Mouse (Mus musculus) lung, embryonic 15.5 days (tissue): ENCODE results near the gene Adamts7. TPM values are rescaled to one million over a fixed set of nuclear protein-coding genes. Genes with fewer than 3 reads are reported as not detected.

Experiments
- ATAC-seq: fragments of 200-750 bp; cut with Nextera tagmentation; 2 replicates; pipeline ENCODE4 v1.8.0; 2017; ENCODE audit warnings: moderate number of reproducible peaks, borderline replicate concordance; ENCODE audit not compliant: low FRiP score, low TSS enrichment; ENCODE audit errors: extremely low read depth
- H3K27ac ChIP-seq: fragments of 300-500 bp; sonication (generic); 2 replicates; pipeline ENCODE4 v1.5.1; 2015; ENCODE audit warnings: moderate library complexity, mild to moderate bottlenecking, inconsistent platforms
- H3K27me3 ChIP-seq: fragments of 300-500 bp; sonication (generic); 2 replicates; pipeline ENCODE4 v1.6.1; 2015; ENCODE audit warnings: inconsistent platforms
- H3K36me3 ChIP-seq: fragments of 300-500 bp; sonication (generic); 2 replicates; pipeline ENCODE4 v1.6.1; 2015; ENCODE audit warnings: inconsistent platforms
- H3K4me1 ChIP-seq: fragments of 300-500 bp; sonication (generic); 2 replicates; pipeline ENCODE4 v1.6.1; 2015; ENCODE audit warnings: inconsistent platforms
- H3K4me2 ChIP-seq: fragments of 300-500 bp; sonication (generic); 2 replicates; pipeline ENCODE4 v1.6.1; 2015; ENCODE audit warnings: inconsistent platforms, mild to moderate bottlenecking, moderate library complexity
- H3K4me3 ChIP-seq: fragments of 300-500 bp; sonication (generic); 2 replicates; pipeline ENCODE4 v1.5.1; 2015; ENCODE audit warnings: mild to moderate bottlenecking, inconsistent platforms
- H3K9ac ChIP-seq: fragments of 300-500 bp; sonication (generic); 2 replicates; pipeline ENCODE4 v1.6.1; 2015; ENCODE audit warnings: inconsistent platforms
- H3K9me3 ChIP-seq: fragments of 300-500 bp; sonication (generic); 2 replicates; pipeline ENCODE4 v1.6.1; 2016; ENCODE audit warnings: inconsistent platforms
- WGBS: fragments of 180-500 bp; shearing (Covaris S2); methylation state at CpG from one replicate; pipeline ENCODE4 v1.1.7; 2015; 5-methylcytosine and 5-hydroxymethylcytosine counted together
- polyA plus RNA-seq: library from polyadenylated mRNA; unstranded; fragments of >200 nt; fragmentation: Nextera tagmentation; extraction: Ambion mirVana; gene quantifications from 2 replicates; pipeline ENCODE4 v1.2.1, GENCODE M21; 2015

Gene Adamts7
- polyA plus RNA-seq, 1 experiment from 2014 or later: 20.9 TPM

DNA sequence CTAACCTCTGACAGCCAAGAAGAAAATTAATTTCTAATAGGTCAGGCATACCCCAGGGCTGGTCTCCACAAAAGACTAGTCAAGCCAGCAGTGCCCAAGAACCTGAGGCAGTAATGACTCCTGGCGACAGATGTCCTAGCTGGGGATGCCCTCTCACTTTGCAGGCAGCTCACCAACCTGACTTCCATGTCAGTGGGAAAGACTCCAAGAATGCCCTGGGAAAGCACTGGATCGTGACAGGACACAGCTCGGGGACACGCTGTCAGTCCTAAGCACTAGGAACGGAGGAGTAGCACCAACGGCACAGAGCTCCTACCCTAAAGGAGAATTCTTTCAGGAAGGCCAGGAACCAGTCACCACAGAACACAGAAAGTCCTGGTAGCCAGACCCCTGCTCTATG lies 79.4 kb downstream of the Adamts7 start:
- H3K27ac ChIP-seq: peak overlapping the region; percentile 8; the same call in 1 of the 2 replicates
- H3K4me1 ChIP-seq: peaks cover 12% of the 10 kb centered on the region
- H3K4me3 ChIP-seq: no peak overlapping the region
- WGBS: 82% methylated on average over 6 of the region's 6 CpGs
- H3K9ac ChIP-seq: no peak overlapping the region
- H3K27me3 ChIP-seq: no peaks in the 10 kb centered on the region
- no peak for ATAC-seq
- H3K36me3 ChIP-seq: peaks cover 31% of the 10 kb centered on the region; the same call in 1 of the 2 replicates
- no peaks in the 10 kb centered on the region for H3K9me3 ChIP-seq
- H3K4me2 ChIP-seq: no peak overlapping the region

DNA sequence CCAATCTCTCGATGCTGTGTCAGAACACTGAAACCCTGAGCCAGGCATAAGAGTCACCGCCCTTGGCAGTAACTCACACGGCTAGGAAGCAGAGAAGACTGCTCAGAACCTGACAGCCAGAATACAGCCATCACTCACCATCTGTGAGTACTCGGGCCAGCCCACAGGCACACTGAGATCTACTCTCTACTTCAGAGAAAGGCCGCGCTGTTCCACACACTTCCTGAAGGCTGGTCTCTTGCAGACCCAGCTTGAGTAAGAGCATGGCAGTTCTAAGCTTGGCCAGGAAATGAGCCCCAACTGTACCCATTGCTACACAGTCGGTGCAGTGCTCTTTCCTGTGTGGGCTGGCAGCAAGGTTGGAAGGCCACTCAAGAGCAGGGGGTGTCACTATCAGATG lies 80.0 kb downstream of the Adamts7 start:
- Histone ChIP-seq H3K9me3 (no peaks in the 10 kb centered on the region), H3K4me1 (peaks cover 10% of the 10 kb centered on the region), H3K27me3 (no peaks in the 10 kb centered on the region), H3K9ac (no peak overlapping the region), H3K27ac (no peak overlapping the region), H3K4me3 (no peak overlapping the region), H3K36me3 (peaks cover 31% of the 10 kb centered on the region; the same call in 1 of the 2 replicates), H3K4me2 (no peak overlapping the region)
- 69% methylated on average over 7 of the region's 7 CpGs for WGBS
- peak; percentile 41; the same call in 1 of the 2 replicates for ATAC-seq

DNA sequence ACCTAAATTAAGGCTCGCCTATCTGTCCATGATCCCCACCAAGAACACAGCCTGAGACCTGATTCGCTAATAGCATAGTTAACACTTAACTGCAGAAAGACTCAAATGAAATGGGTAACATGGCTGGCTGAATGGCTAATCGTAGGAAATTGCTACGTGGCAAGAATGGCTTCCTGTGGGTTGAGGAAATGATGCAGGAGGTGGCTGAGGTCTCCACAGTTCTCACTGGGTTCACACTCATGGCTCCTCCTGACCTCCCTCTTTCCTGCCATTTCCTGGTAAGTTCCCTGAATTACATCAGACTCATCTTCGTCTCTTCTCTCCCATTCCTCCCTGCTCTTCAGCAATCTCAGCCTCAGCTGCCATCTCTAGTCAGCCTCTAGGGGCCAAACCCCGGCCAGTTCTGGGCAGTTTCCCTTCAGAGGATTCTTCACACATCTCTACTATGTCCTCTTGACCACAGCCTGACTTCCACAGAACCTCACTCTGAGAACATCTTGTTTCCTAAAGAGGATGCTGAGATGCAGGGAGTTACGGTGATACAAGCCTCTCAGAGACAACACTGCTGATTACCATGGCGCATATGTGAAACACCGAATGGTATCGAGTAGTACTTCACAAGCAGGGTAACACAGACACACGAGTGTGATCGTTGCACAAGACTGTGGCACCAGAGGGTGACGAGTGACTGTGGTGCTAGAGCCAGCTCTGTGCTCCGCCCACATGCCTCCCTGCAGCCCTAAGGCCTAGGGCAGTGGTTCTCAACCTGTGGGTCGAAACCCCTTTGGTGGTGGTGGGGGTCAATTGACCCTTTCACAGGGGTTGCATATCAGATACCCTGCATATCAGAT lies 81.7 kb downstream of the Adamts7 start:
- Histone ChIP-seq H3K4me1 (0 out of 2 replicates have a peak, but pooled peaks cover 7% of the 10 kb centered on the region), H3K27ac (no peak overlapping the region), H3K4me3 (no peak overlapping the region), H3K4me2 (no peak overlapping the region), H3K9me3 (no peaks in the 10 kb centered on the region), H3K27me3 (no peaks in the 10 kb centered on the region), H3K9ac (no peak overlapping the region), H3K36me3 (peaks cover 31% of the 10 kb centered on the region; the same call in 1 of the 2 replicates)
- WGBS: 80% methylated on average over 15 of the region's 15 CpGs
- ATAC-seq: no peak

DNA sequence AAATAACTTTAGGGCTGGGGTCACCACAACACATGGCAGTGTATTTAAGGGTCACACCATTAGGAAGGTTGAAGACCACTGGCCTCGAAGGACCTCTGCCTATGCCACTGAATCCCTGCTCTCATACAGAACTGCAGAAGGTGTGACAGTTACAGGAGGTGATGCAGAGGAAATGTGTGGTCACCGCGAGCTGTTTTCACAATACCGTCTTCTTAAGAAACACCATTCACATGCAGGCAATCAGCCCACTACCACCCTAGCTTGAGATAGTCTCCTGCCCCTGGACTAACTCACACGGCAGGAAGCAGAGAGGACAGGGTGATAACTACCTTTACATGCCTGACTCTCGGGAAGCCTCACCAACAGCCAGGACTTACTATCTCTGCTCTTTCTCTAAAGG lies 82.3 kb downstream of the Adamts7 start:
- H3K4me3 ChIP-seq: no peak overlapping the region
- ATAC-seq: no peak
- WGBS: 80% methylated on average over 6 of the region's 6 CpGs
- H3K9me3 ChIP-seq: no peaks in the 10 kb centered on the region
- H3K4me2 ChIP-seq: no peak overlapping the region
- peaks cover 25% of the 10 kb centered on the region; the same call in 1 of the 2 replicates for H3K36me3 ChIP-seq
- H3K27me3 ChIP-seq: no peaks in the 10 kb centered on the region
- H3K4me1 ChIP-seq: 0 out of 2 replicates have a peak, but pooled peaks cover 7% of the 10 kb centered on the region
- no peak overlapping the region for H3K9ac ChIP-seq
- no peak overlapping the region for H3K27ac ChIP-seq

DNA sequence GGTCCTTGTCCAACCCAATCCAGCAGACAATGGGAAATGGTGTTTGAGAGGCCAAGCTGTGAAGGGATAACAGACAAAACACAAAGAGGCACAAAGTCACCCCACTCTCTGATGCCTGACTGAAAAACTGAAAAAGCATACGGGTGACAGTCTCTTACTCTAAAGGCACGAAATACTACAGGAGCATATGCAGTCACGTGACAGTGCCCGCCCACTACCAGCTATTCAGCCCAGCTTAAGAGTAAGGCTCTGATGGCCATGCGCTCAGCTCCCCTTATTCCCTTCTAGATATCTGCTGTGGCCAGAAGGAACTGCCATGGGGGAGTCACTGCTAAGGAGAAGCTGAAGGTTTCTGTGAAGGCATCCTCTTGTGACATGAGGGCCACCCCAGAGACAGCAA lies 82.9 kb downstream of the Adamts7 start:
- Histone ChIP-seq H3K27me3 (no peaks in the 10 kb centered on the region), H3K27ac (no peak overlapping the region), H3K4me3 (no peak overlapping the region), H3K4me2 (no peak overlapping the region), H3K9me3 (no peaks in the 10 kb centered on the region), H3K4me1 (0 out of 2 replicates have a peak, but pooled peaks cover 7% of the 10 kb centered on the region), H3K36me3 (peaks cover 20% of the 10 kb centered on the region; the same call in 1 of the 2 replicates), H3K9ac (no peak overlapping the region)
- WGBS: 91% methylated on average over 5 of the region's 5 CpGs
- no peak for ATAC-seq

DNA sequence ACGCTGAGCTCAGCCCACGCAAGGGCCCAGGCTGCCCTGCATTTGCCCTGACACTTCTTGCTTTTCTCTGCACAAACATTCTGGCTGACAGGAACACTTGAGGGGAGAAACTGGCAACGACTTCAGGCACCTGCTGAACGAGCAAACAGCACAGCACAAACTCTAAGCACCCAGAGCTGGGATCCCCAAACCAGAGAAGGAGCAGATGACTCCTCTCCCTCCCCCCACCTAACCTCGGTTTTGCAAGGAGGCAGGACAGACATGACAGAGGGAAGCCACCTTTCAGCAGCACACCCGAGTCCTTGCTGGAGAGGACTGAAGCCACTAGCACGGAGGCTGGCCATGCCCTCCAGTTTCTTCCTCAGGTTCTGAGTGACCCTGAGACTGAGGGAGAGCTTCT lies 84.4 kb downstream of the Adamts7 start:
- no peak overlapping the region for H3K4me2 ChIP-seq
- H3K4me3 ChIP-seq: no peak overlapping the region
- no peaks in the 10 kb centered on the region for H3K27me3 ChIP-seq
- H3K4me1 ChIP-seq: 0 out of 2 replicates have a peak, but pooled peaks cover 6% of the 10 kb centered on the region
- no peaks in the 10 kb centered on the region for H3K9me3 ChIP-seq
- H3K36me3 ChIP-seq: peaks cover 19% of the 10 kb centered on the region
- WGBS: 43% methylated on average over 7 of the region's 7 CpGs
- no peak for ATAC-seq
- H3K27ac ChIP-seq: no peak overlapping the region; the same call in 1 of the 2 replicates
- H3K9ac ChIP-seq: no peak overlapping the region

DNA sequence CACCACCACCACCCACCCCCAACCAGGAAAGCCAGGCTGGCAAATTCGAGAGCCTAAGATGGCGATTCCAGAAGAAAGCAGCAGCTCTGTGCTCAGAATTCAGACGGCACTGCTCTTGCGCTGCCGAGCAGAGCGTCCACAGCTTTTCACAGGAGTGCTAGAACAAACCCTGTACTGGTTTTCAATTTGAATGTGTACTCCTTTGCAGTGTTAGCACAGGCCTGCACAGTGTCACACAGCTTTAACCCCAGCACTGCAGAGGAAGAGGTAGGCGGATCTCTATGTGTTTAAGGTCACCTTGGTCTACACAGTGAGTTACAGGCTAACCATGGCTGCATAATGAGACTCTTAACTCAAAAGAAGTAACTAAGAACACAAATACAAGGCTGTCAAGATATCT lies 85.5 kb downstream of the Adamts7 start:
- Histone ChIP-seq H3K27me3 (no peaks in the 10 kb centered on the region), H3K4me1 (no peaks in the 10 kb centered on the region), H3K4me2 (no peak overlapping the region), H3K4me3 (no peak overlapping the region), H3K27ac (no peak overlapping the region), H3K9ac (no peak overlapping the region), H3K36me3 (peaks cover 19% of the 10 kb centered on the region), H3K9me3 (no peaks in the 10 kb centered on the region)
- WGBS: 81% methylated on average over 7 of the region's 7 CpGs
- ATAC-seq: no peak

DNA sequence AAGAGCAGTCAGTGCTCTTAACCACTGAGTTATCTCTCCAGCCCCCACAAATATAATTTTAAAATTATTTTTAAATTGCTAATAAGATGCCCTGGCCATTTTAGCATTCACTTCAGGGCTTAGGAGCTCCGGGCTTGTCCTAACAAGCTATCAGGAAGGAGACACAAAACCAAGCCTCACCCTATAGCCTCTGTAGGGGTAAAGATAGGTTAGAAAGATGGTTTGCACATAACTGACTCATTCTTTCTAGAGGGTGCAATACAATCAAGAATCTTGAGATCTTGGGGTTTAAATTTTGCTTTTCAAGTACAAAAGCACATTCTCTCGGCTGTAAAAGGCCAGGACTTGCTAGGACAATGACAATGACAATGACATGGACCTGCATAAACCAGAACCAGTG lies 86.2 kb downstream of the Adamts7 start:
- Histone ChIP-seq H3K4me1 (no peaks in the 10 kb centered on the region), H3K4me2 (no peak overlapping the region), H3K36me3 (peaks cover 19% of the 10 kb centered on the region), H3K27me3 (no peaks in the 10 kb centered on the region), H3K4me3 (no peak overlapping the region), H3K9ac (no peak overlapping the region), H3K27ac (no peak overlapping the region), H3K9me3 (no peaks in the 10 kb centered on the region)
- WGBS: 94% methylated on average over 2 of the region's 2 CpGs
- no peak for ATAC-seq

DNA sequence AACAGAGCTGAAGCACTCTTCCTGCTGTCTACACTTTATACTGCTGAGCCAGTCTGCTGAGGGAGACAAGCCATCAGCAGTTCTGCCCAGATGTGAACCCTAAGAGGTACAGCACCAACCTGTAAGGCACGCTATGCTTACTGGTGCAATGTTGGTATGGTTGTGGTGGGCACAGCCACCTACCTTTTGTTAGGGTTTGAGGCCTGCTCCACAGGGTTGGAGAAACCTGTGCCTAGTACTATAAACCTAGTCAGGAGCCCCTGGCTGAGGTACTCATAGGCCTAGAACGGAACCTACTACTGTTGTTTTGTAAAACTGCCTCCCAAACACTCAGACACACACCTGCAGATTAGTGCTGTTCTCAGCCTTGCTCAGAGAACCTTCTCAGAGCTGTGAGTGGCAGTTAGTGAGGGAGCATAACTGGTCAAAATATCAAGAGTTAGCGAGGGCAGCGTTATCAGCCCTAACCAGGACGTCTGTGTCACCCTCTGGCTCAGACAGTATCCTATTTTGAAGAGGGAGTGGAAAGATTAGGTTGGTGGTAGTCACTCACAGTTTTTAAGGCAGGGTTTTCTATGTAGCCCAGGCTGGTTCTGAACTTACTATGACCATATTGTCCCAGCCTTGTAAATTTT lies 87.4 kb downstream of the Adamts7 start:
- Histone ChIP-seq H3K27me3 (no peaks in the 10 kb centered on the region), H3K36me3 (peaks cover 19% of the 10 kb centered on the region), H3K4me3 (no peak overlapping the region), H3K9me3 (no peaks in the 10 kb centered on the region), H3K9ac (no peak overlapping the region), H3K4me1 (no peaks in the 10 kb centered on the region), H3K27ac (no peak overlapping the region), H3K4me2 (no peak overlapping the region)
- peak; percentile 43; the same call in 1 of the 2 replicates for ATAC-seq
- WGBS: 77% methylated on average over 5 of the region's 5 CpGs

DNA sequence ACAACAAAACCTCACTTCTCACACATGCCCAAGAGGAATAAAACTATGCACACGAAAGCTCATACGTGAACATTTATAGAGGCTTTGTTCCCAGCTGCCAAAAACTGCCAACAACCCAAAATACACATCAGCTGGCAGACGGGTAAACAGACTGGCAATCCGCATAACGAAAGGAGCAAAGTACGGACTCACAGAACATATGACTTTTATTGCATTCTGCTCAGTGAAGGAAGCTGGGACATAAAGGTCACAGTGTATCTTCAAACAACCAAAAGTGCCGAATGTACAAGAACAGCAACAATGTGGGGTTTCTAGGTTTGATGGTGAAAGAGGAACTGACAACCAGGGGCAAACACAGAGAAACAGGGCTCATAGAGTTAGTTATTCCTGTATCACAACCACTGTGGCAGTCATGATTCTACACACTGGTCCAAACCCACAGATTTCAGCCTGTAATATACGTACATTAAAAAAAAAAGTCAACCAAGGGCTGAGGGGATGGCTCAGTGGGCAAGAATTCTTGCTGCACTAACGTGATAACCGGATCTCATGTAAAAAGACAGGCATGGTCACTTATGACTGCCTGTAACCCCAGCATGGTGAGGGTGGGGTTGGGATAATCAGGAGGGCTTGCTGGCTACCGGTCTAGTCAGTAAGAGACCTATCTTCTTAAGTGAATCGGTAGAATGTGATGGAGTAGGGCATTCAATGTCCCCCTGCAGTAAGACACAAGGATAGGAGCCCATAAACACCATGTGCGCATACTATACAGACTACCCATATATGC lies 88.3 kb downstream of the Adamts7 start:
- no peak overlapping the region for H3K4me2 ChIP-seq
- H3K9ac ChIP-seq: no peak overlapping the region
- H3K4me1 ChIP-seq: peaks cover 5% of the 10 kb centered on the region
- ATAC-seq: no peak
- peaks cover 15% of the 10 kb centered on the region for H3K36me3 ChIP-seq
- H3K27me3 ChIP-seq: no peaks in the 10 kb centered on the region
- no peak overlapping the region for H3K4me3 ChIP-seq
- WGBS: 80% methylated on average over 13 of the region's 13 CpGs
- no peak overlapping the region for H3K27ac ChIP-seq
- H3K9me3 ChIP-seq: no peaks in the 10 kb centered on the region

DNA sequence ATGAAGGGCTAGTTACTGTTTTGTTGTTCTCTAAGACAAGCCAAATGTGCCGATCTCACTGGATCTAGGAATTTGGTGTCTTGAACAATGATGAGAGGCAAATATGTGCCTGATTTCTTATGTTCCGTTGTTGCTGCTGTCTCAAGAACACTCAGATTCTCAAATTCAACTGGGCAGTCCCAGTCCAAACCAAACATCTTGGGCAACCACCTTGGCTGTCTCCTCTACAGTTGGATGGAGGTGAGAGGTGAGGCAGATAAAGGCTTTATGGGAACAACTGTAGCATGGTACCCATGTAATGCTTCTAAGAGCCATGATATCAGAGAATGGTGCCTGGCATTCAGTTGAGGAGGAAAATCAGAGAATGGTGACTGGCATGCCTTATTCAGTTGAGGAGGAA lies 90.3 kb downstream of the Adamts7 start:
- Histone ChIP-seq H3K27ac (no peak overlapping the region), H3K4me2 (no peak overlapping the region), H3K27me3 (no peaks in the 10 kb centered on the region), H3K36me3 (peaks cover 8% of the 10 kb centered on the region), H3K9me3 (no peaks in the 10 kb centered on the region), H3K4me3 (no peak overlapping the region), H3K4me1 (peaks cover 9% of the 10 kb centered on the region), H3K9ac (no peak overlapping the region)
- WGBS: 82% methylated on average over 2 of the region's 2 CpGs
- no peak for ATAC-seq
